Mouse (Mus musculus) right cerebral cortex, postnatal 4 days (tissue): ENCODE data around the gene Adamtsl5.

ENCODE experiments used
- DNase-seq: peaks from one replicate; pipeline ENCODE4 v3.0.0-alpha.2; 2022

The Adamtsl5 gene

DNA sequence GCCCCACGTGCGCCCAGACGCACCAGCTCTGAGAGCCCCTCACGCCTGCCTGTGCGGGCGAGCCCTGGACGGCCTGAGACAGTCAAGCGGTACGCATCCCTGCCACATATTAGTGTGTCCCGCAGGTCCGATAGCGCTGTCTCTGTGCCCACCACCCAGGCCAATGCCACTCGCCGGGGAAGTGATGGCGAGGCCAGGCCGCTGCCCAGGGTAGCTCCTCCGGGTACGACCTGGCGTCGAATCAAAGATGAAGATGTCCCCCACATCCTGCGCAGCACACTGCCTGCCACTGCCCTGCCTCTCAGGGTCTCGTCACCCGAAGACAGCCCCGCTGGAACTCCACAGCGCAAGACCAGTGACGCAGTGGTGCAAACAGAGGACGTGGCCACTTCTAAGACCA is 32.9 kb downstream of the Adamtsl5 start:
- DNase-seq: peak; percentile 28

DNA sequence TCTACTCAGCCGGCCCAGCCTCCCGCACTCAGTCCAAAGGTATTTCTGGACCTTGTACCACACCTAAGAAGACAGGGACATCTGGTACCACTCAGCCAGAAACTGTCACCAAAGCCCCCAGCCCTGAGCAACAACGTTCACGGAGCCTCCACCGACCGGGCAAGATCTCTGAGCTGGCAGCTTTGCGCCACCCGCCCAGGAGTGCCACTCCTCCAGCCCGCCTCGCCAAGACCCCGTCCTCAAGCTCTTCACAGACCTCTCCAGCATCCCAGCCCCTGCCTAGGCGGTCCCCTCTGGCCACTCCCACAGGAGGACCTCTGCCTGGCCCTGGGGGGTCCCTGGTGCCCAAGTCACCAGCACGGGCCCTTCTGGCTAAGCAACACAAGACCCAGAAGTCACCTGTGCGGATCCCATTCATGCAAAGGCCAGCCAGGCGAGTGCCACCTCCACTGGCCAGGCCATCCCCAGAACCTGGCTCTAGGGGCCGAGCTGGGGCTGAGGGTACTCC is 33.7 kb downstream of the Adamtsl5 start:
- peak; percentile 34 for DNase-seq

DNA sequence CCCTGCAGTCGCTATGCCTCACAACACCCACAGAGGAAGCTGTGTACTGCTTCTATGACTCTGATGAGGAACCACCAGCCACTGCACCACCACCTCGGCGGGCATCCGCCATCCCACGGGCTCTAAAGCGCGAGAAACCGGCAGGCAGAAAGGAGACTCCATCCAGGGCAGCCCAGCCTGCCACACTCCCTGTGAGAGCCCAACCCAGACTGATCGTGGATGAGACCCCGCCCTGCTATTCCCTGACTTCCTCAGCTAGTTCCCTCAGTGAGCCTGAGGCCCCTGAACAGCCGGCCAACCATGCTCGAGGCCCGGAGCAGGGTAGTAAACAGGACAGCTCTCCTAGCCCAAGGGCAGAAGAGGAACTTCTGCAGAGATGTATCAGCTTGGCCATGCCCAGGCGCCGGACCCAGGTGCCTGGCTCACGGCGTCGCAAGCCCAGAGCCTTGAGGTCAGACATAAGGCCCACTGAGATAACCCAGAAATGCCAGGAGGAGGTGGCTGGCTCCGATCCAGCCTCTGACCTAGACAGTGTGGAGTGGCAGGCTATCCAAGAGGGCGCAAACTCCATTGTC is 34.5 kb downstream of the Adamtsl5 start:
- DNase-seq: peak; percentile 37

DNA sequence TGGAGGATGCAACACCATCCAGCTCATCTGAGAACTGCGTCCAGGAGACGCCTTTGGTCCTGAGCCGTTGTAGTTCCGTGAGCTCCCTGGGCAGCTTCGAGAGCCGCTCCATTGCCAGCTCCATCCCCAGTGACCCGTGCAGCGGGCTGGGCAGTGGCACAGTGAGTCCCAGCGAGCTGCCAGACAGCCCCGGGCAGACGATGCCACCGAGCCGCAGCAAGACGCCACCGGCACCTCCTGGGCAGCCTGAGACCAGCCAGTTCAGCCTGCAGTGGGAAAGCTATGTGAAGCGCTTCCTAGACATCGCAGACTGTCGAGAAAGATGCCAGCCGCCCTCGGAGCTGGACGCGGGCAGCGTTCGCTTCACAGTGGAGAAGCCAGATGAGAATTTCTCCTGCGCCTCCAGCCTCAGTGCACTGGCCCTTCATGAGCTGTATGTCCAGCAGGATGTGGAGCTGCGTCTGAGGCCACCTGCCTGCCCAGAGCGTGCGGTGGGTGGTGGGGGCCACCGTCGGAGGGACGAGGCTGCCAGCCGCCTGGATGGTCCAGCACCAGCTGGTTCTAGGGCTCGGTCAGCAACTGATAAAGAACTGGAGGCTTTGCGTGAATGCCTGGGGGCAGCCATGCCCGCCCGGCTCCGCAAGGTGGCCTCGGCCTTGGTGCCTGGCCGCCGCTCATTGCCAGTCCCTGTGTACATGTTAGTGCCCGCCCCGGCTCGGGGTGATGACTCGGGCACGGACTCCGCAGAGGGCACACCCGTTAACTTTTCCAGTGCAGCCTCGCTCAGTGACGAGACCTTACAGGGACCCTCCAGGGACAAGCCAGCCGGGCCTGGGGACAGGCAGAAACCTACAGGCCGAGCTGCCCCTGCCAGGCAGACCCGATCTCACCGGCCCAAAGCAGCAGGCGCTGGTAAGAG is 35.4 kb downstream of the Adamtsl5 start:
- DNase-seq: peak; percentile 26

DNA sequence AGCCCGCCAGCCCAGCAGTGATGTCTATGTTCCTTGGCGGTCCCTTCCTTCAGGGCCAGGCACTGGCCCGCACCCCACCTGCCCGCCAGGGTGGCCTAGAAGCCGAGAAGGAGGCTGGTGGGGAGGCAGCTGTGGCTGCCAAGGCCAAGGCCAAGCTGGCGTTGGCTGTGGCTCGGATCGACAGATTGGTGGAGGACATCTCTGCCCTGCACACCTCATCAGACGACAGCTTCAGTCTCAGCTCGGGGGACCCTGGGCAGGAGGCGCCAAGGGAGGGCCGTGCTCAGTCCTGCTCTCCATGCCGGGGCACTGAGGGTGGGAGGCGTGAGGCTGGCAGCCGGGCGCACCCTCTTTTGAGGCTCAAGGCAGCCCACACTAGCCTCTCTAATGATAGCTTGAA is 36.7 kb downstream of the Adamtsl5 start:
- DNase-seq: no peak

DNA sequence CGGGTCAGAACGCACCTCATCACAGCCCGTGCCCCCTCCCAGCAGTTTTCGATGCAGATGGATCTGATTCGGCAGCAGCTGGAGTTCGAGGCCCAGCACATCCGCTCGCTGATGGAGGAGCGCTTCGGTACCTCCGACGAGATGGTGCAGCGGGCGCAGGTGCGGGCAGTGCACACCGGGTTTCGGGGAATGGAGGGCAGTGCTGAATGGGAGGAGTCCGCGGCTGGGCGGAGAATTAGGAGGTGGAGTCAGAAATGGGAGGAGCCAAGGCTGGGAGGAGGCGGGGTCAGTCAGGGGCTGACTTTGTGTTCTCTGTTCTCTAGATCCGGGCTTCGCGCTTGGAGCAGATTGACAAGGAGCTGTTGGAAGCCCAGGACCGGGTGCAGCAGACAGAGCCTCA is 43.4 kb downstream of the Adamtsl5 start:
- no peak for DNase-seq

DNA sequence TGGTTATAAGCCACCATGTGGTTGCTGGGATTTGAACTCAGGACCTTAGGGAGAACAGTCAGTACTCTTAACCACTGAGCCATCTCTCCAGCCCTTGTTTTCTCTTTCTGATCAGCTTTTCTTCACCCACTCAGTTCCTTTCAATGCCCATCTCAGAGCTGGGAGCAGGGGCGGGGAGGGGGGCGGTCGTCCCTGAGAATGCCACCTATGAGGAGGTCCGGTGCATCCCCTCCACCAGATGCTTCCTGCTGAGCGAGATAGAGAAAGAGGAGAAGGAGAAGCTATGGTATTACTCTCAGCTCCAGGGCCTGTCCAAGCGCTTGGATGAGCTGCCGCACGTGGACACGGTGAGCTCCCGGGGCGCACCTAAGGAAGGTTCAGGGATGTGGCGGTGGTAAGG is 43.8 kb downstream of the Adamtsl5 start:
- DNase-seq: no peak

DNA sequence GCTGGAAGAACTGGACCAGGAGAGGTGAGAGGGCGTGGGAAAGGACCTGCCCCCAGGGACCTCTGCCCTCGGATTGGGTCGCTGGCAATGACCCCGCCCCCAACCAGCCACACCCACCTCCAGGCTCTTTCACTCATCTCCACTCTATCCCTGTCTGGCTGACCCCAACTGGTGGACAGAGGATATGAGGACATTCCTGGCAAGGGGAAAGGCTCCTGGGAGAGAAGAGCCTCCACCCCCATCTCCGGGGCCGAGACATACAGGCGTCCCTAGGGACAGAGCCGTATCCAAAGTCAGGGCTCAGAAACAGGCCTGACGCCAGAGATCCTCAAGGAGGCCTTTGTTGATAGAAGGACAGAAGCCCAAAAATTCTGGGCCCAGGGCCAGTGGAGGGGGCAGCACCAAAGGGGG is 45.7 kb downstream of the Adamtsl5 start:
- peak; percentile 75 for DNase-seq

DNA sequence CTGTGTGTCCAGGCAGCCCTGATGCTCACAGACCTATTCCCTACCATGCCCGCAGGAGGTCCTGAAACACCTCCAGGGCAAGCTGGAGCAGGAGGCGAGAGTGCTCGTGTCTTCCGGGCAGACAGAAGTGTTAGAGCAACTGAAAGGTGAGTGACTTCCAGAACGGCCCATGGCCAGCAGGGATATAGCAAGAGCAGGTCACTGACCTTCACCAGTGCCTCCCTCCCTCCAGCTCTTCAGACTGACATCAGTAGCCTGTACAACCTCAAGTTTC is 46.2 kb downstream of the Adamtsl5 start:
- DNase-seq: no peak

DNA sequence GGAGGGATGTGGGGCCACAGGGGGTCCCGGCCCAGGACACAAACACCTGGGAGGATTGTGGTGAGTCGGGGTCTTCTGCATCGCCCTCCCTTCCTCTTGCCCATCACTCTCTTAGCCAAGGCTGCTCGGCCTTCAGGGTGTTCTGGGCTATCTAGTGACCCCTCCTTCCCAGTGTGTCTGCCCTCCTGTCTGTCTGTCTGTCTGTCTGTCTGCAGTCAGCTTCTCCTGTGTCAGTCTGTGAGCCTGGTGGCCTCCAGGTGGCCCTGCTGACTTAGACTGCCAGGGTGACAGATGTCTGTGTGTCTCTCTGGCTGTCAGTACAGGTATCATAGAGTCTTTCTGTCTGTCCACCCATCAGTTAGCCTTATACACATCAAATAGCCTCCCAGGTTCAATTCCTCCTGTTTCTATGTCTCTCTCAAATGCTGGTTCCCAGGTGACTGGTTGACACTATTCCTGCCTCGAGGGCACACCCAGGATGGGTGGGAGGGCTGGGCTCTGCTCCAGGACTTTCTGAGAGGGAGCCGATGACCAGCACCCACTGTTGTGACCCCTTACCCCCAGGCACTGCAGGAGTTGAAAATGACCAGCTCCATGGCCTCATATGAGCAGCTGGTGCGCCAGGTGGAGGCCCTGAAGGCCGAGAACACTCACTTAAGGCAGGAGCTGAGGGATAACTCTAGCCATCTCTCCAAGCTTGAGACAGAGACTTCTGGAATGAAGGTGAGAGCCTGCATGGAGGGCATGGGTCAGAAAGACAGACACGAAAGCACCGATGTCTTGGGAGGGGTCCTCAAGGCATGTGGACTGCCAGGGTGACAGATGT is 46.7 kb downstream of the Adamtsl5 start:
- no peak for DNase-seq

DNA sequence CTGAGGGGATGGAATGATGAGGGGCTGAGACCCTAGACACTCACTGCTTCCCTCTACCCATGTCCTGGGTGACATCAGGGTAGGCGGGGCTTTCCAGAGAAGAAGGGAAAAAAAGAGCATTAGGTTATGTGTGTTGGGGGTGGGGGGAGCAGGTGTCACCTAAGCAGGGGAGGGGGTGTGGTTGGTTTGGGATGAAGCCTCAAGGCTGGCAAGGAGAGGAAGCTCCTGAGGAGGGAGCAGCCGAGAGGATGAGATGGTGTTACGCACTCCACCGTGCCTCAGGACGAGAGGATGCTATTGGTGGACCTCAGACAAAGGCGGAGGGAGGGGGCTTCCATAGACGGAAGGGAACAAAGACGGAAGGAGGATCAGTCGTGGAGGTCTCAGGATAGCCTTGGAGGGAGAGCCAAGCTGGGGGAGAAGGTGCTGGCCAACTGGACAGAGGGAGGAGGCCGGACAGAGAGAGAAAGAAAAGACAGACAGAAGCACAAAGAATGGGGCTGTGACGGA is 47.5 kb downstream of the Adamtsl5 start:
- DNase-seq: peak; percentile 71

DNA sequence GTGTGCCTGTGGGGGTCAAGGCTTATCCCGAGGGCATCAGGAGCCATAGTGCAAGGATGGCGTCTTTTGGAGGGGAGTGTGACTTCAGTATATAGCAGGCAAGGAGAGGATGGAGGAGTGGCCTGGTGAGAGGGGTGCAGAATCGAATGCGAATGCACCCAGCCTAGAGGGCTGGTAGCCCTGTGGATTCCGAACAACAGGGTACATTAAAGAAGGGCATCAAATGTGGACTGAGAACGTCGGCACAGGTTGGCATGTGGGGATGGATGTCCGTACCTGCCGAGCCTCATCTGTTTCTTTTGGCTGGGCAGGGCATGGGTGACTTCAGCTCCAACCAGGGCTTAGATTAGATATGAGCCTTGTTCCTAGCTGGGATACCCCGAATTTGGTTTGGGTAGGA is 48.4 kb downstream of the Adamtsl5 start:
- no peak for DNase-seq

DNA sequence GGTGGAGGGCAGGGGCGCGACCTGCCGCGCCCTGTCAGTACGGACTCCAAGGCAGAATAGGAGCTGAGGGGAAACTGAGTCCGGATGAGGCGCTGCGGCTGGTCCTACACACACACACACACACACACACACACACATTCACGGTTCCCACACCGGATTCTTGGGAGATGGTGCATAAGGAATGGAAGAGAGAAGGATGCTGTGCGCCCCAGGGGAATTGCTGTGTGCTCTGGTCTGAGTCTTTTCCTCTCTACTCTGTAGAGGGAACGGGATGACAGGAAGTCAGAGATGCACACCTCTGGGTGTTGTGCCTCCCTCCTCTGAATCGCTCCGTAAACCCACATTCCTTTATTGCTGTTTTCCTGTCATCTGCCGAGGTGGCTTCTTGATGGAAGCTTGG is 48.9 kb downstream of the Adamtsl5 start:
- no peak for DNase-seq

DNA sequence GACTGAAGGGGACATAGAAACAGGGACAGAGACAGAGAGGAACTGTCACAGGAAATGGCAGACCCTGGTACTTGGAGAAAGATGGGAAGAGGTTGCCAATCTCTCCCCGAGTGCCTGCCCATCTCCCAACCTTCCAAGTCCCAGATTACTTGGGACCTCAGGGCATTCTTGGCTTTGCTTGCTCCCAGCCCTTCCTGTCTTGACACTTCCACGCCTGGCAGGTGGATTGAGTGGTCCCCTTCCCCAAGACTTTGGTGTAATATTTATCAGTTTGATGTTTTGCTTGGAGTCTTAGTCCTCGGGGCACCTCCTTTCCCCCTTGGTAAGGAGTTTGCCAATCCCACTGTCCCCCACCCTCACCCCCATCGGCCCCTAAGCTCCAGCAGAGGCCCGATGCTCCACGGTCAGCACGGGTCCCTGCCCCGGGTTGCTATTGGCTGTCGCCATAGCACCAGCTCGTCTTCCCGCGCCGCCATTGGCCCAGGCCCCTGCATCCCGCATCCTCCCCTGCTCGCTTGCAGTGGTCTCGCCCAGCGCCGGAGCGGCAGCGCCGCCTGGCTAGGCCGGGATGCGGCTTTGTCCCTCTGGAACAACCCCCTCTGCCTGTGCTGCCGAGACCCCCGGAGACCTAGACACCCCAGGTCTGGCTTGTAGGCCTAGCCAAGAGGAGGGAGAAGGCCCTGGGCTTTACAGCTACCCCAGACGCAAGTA is 49.5 kb downstream of the Adamtsl5 start:
- DNase-seq: peak; percentile 95

DNA sequence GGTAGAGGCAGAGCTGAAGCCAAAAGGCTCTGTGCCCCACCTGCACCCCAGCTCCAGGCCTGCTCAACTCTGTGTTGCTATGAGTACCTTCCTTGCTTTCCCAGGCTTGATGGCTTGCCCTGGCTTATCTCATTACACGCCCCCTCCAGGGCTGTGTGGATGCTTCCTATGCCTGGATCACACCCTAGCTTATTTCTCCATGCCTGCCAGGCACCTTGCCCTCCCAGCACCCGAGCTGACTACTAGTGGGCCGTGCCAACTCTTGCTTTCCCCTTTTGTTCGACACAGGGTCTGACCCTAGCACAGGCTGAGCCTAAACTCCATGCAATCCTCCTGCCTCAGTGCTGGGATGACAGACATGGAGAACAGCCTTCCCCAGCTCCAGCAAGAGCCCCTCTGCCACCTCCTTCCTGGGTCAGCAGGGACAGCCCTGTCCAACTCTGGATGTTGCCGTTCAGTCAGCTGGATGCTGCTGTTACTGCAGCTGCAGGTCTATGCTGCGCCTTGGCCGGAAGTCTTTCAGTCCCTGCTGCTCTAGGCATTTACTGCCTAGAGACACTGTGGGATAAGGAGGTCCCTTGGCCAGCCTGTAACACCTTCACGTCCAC is 50.6 kb downstream of the Adamtsl5 start:
- no peak for DNase-seq

DNA sequence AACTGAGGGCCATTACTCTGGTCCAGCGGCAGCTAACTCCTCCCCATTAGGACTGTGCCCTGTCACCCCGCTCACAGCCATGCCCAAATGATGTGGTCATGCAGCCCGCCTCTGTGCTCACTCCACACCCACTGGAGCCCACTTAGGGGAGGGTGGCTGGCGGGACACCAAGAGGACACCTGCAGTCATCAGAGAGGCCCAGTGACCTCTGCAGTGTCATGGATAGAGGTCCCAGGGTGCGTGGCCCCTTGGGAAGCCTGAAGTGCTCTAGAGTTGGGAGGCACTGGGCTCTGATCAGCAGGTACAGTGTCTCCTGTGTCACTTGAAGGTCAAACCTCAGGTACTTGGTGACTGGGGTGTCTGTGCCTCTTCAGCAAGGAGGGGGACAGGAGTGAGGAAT is 51.4 kb downstream of the Adamtsl5 start:
- DNase-seq: peak; percentile 30

DNA sequence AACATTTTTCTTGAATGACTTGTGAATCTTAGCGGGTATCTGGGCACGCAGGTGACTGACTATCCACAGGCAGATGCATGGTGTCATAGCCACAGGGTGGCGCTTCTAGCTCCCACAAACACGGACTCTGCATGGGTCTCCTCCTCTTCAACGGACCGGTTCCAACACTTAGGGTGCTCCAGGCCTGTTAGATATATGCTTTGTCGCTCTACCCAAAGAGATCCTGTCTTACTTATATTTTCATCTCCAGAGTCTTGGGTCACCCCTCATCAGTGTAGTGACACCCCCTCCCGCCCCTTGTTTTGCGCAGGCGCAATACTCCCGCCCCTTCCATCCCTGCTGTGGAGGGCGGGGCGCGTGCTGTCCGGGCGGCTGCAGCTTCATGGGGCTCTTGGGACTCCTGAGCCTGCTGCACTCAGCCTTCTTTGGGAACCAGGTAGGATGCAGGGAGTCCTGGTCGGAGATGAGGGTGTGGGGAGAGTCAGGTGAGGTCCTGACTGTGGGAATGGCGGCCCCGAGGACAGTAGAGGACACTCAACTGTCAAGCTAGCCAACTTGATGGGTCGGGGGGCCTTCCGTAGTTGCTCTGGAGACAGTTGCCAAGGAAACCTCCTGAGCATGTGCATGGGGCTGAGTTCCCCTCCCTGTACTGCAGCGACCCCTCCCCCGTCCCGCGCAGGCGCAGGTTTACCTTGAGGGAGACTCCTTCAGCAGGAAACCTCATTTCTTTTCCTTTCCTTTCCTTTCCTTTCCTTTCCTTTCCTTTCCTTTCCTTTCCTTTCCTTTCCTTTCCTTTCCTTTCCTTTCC is 52.4 kb downstream of the Adamtsl5 start, which contains the start of gene Apc2:
Gene Apc2, plus strand, starts transcription at position 360 of the 808 bp plus-strand sequence.
- DNase-seq: peak; percentile 87

DNA sequence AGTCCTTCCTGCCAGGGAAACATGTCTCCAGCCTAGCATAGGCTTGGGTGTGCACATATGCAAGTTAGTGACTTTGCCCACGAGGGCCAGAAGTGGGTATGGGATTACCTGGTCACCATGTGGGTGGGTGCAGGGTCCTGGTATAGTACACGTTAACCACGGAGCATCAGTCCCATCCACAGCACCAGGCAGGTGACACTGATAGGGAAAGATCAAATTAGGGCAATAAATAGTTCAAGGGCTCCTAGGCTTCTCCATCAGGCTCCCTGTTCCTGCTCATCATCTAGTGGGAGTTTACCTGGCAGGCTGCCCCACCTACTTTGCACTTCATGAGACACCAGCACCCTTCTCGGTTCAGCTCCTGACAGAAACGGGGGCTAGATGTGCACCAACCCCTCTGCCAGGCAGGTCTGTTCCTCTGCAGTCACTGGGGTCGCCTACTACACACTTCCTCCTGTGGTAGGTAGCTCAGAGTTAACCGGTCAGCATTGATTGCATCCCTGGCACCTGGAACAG is 53.4 kb downstream of the Adamtsl5 start:
- DNase-seq: peak; percentile 47

DNA sequence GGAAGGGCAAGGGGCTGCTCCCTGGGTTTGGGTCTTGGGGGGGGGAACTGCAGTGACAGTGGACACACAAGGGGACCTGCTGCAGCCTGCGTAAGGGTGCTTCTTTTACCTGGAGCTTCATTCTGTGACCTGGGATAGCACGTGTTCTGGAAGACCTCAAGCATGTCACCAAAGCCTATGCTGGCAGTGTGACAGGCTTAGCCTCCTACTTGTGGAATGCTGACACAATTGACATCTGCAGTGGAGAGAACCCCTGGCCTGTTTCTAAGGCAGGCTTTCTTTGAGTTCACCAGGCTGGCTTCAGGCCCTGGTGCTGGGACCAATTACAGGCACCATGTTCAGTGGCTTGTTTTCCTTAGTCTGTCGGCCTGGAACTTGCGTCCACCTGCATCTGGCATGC is 53.9 kb downstream of the Adamtsl5 start:
- DNase-seq: no peak

DNA sequence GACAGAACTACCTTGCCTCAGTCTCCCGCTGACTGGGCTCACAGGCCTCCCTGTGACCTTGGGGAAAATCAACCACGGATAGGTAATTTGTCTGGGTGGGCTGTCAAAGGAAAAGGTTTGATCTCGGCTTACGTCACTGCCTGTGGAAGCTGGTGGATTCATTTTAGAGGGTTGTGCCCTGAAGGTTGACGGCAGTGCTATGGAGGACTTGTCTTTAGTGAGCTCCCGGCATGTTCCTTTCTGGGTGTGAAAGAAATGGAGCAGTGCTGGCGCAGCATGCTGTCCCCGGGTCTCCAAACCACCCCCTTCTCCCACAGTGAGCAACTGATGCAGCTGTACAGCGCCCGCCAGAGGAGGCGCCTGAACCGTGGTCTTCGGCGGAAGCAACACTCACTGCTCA is 54.9 kb downstream of the Adamtsl5 start:
- DNase-seq: no peak
